Comparison of ENCODE assay signal across 9 mouse cellular contexts in the genomic region with DNA sequence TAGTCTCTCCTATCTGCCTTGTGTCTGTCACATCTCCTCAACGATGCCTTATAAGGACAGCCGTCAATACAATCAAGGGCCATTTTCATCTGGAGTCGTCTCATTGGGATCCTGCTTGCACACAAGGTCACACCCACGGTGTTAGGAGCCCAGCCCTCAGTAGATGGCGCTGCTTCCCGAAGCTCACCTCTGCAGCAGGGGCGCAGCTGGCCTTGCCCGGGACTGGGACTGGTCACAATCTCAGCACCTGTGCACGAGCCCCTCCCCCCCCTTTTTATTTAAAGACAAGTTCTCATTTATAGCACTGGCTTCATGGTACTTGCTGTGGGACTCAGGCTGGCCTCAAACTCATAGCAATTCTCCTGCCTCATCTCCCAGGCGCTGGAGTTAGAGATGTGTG. TPM values are rescaled to one million over a fixed set of nuclear protein-coding genes. Genes with fewer than 3 reads are reported as not detected.
DNase-seq lines count a peak whose midpoint lies in the region; ATAC-seq and TF ChIP-seq lines count a peak whose summit lies in the region.
"Had no signal": no experiment of that assay in that cellular context is flagged by ENCODE, and none has a peak within 500 bp of the region (broad histone marks: within the 10 kb centered on the region; RNA-seq: fewer than 3 reads in every experiment).

No protein-coding gene starts in this region.

- H3K9me3 ChIP-seq in hindbrain, postnatal 0 days (ENCODE audit: low read length) = no peaks in the 10 kb centered on the region

- 0 out of 2 replicates have a peak, but pooled peaks have one; percentile 47 for ATAC-seq in hindbrain, postnatal 0 days

- H3K36me3 ChIP-seq in hindbrain, postnatal 0 days (ENCODE audit: insufficient read depth, low read length) = no peaks in the 10 kb centered on the region

- no peak overlapping the region for H3K27ac ChIP-seq in left cerebral cortex, adult 2 months
- no peak overlapping the region for H3K27ac ChIP-seq in hindbrain, postnatal 0 days

- H3K4me3 ChIP-seq in left cerebral cortex, adult 2 months = no peak overlapping the region
- no peak overlapping the region for H3K4me3 ChIP-seq in hindbrain, postnatal 0 days (ENCODE audit: low read length)
- H3K4me3 ChIP-seq in lung, adult 2 months (replicated peaks; ENCODE audit: extremely low read depth, low read depth, low read length) = no peak overlapping the region

- WGBS in hindbrain, postnatal 0 days = 15% methylated on average over 10 of the region's 10 CpGs
- WGBS in lung, adult 2 months = 16% methylated on average over 10 of the region's 10 CpGs

- no peaks in the 10 kb centered on the region for H3K27me3 ChIP-seq in hindbrain, postnatal 0 days (ENCODE audit: insufficient read depth, low read length)

- DNase-seq in left cerebral cortex, adult 2 months (ENCODE audit: extremely low spot score in 1 of 2, low spot score in 2 of 2) = peak; percentile 54 to 55
- DNase-seq in left cerebral cortex, adult 8-10 months (ENCODE audit: low spot score in 2 of 2) = no peak
- DNase-seq in NIH3T3 (ENCODE audit: low read depth) (peak; percentile 56), adipocyte (ENCODE audit: low spot score) (no peak)
- DNase-seq in embryo, embryonic 10.5 days (ENCODE audit: low spot score) = peak; percentile 81
- DNase-seq in hindbrain, postnatal 0 days (ENCODE audit: low spot score) = peak; percentile 69
- peak; percentile 72 for DNase-seq in lung, adult 2 months
- DNase-seq in spleen, adult 12 weeks (ENCODE audit: low spot score) = peak; percentile 60

- no peak overlapping the region for H3K4me2 ChIP-seq in hindbrain, postnatal 0 days (ENCODE audit: low read depth, low read length)

- intact Hi-C loops in left cerebral cortex, adult 2 months (cut with DNase I) = loop anchor here (5.0 kb wide), 1 partner anchor 54 kb away; a partner anchor contains a TSS

- TF ChIP-seq POLR2A in lung, adult 2 months (IDR thresholded peaks at IDR 0.05; ENCODE audit: borderline replicate concordance, extremely low read depth, low read depth, low read length) = no peak

- peak; percentile 61 for TF ChIP-seq CTCF in left cerebral cortex, adult 2 months (IDR thresholded peaks at IDR 0.05)
- TF ChIP-seq CTCF in hindbrain, postnatal 0 days (IDR thresholded peaks at IDR 0.05; ENCODE audit: low read depth) = peak; percentile 78
- TF ChIP-seq CTCF in lung, adult 2 months (IDR thresholded peaks at IDR 0.05; ENCODE audit: insufficient read depth, low read length) = peak; percentile 81

- no peak overlapping the region for H3K9ac ChIP-seq in hindbrain, postnatal 0 days (replicated peaks; ENCODE audit: low read length)

- H3K4me1 ChIP-seq in hindbrain, postnatal 0 days (ENCODE audit: insufficient read depth, low read length) = no peaks in the 10 kb centered on the region
- no peaks in the 10 kb centered on the region for H3K4me1 ChIP-seq in lung, adult 2 months (ENCODE audit: control insufficient read depth, insufficient read depth, low read length)

RNA-seq across cellular contexts. Expression of a gene that starts 15.2 kb away (rescaled TPM):
- 10 to 100 TPM; 68.1 to 81.2 TPM for total RNA-seq in left cerebral cortex, adult 2 months (2021)
- 10 to 100 TPM; 60.5 to 72.0 (median 69.4) TPM for total RNA-seq in left cerebral cortex, adult 8-10 months (2022)
- total RNA-seq in hindbrain, postnatal 0 days (2014; rRNA removed) = 55.3 and 87.9 TPM in 2 replicates
- polyA plus RNA-seq in hindbrain, postnatal 0 days (2015; fragmentation: Nextera tagmentation; extraction: Ambion mirVana) = 124 and 128 TPM in 2 replicates
- polyA plus RNA-seq in lung, adult 2 months (2012; rRNA removed) = 56.8 and 71.2 TPM in 2 replicates

RNA-seq across cellular contexts. Expression of a gene that starts 15.6 kb away (rescaled TPM):
- total RNA-seq in left cerebral cortex, adult 2 months (2021) = 1,000 to 10,000 TPM; 1,050 to 1,086 TPM
- total RNA-seq in left cerebral cortex, adult 8-10 months (2022) = 1,000 to 10,000 TPM; 1,070 to 1,158 (median 1,126) TPM
- 545 and 609 TPM in 2 replicates for total RNA-seq in hindbrain, postnatal 0 days (2014; rRNA removed)
- polyA plus RNA-seq in hindbrain, postnatal 0 days (2015; fragmentation: Nextera tagmentation; extraction: Ambion mirVana) = 1,628 and 1,662 TPM in 2 replicates
- polyA plus RNA-seq in lung, adult 2 months (2012; rRNA removed) = 606 and 728 TPM in 2 replicates

RNA-seq across cellular contexts. Expression of a gene that starts 15.7 kb away (rescaled TPM):
- total RNA-seq in left cerebral cortex, adult 2 months (2021) = 1 to 10 TPM in 1 of 2 experiments, not detected in 1; 1.5 TPM
- 1 to 10 TPM in 1 of 4 experiments, under 1 TPM in 1, not detected in 2; 0.62 to 1.2 TPM for total RNA-seq in left cerebral cortex, adult 8-10 months (2022)
- 3.1 and 7.0 TPM in 2 replicates for total RNA-seq in hindbrain, postnatal 0 days (2014; rRNA removed)
- polyA plus RNA-seq in hindbrain, postnatal 0 days (2015; fragmentation: Nextera tagmentation; extraction: Ambion mirVana) = 10.2 and 10.9 TPM in 2 replicates
- polyA plus RNA-seq in lung, adult 2 months (2012; rRNA removed) = 0.92 and 1.3 TPM in 2 replicates
- total RNA-seq: gastrocnemius, postnatal 4 days had no signal

RNA-seq across cellular contexts. Expression of a gene that starts 36.2 kb away (rescaled TPM):
- total RNA-seq in left cerebral cortex, adult 2 months (2021) = 10 to 100 TPM; 11.3 to 11.5 TPM
- total RNA-seq in left cerebral cortex, adult 8-10 months (2022) = 10 to 100 TPM; 11.8 to 16.6 (median 14.4) TPM
- total RNA-seq in hindbrain, postnatal 0 days (2014; rRNA removed) = 12.3 and 26.5 TPM in 2 replicates
- polyA plus RNA-seq in hindbrain, postnatal 0 days (2015; fragmentation: Nextera tagmentation; extraction: Ambion mirVana) = 17.3 and 20.6 TPM in 2 replicates
- polyA plus RNA-seq in lung, adult 2 months (2012; rRNA removed) = 2.4 and 6.2 TPM in 2 replicates

RNA-seq across cellular contexts. Expression of a gene that starts 52.6 kb away (rescaled TPM):
- total RNA-seq in left cerebral cortex, adult 2 months (2021) = 1 to 10 TPM; 3.7 to 5.5 TPM
- total RNA-seq in left cerebral cortex, adult 8-10 months (2022) = 10 to 100 TPM in 2 of 4 experiments, 1 to 10 TPM in 2; 5.1 to 22.2 (median 11.7) TPM
- total RNA-seq in hindbrain, postnatal 0 days (2014; rRNA removed) = 7.7 and 10.2 TPM in 2 replicates
- polyA plus RNA-seq in hindbrain, postnatal 0 days (2015; fragmentation: Nextera tagmentation; extraction: Ambion mirVana) = 5.2 and 6.2 TPM in 2 replicates
- polyA plus RNA-seq in lung, adult 2 months (2012; rRNA removed) = 38.6 and 44.7 TPM in 2 replicates

Comparison
In these comparisons a context has a peak if more than half of its experiments do, and no peak if none do; other contexts are left out.
1. DNase-seq: peak in left cerebral cortex, adult 2 months (2 of 2), NIH3T3 (single experiment), embryo, embryonic 10.5 days (single experiment), hindbrain, postnatal 0 days (single experiment), lung, adult 2 months (single experiment) and spleen, adult 12 weeks (single experiment); none in left cerebral cortex, adult 8-10 months (0 of 2) and adipocyte (single experiment).
2. Peak in every context shown above with its lines, with median percentiles within 50 percentile points of each other: CTCF ChIP-seq.